Mouse (Mus musculus): ENCODE data around the gene Il7r. TPM values are rescaled to one million over a fixed set of nuclear protein-coding genes. Genes with fewer than 3 reads are reported as not detected.

The Il7r gene
- polyA plus RNA-seq, 1 experiment, result 0.73 TPM

DNA sequence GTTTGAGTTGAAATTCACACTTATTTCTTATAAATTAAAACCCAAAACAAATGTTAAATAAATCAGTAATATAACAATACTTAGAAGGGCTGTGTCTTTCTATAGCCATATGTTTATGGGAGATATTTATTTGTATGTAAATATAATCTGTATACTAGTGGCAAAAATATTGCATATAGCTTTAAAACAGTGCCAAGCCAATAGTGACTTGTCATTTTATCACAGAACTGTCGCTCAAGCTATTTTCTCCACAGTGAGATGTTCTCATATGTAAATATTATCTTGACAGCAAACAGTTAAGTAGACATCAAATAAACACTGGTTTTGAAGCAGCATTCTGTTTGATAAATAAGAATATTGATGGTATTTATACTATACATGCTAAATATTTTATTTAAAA is 56.8 kb downstream of the Il7r start:
- WGBS, result 72% methylated on average over 1 of the region's 1 CpGs
- DNase-seq (ENCODE audit: low read depth, low spot score), result no peak

DNA sequence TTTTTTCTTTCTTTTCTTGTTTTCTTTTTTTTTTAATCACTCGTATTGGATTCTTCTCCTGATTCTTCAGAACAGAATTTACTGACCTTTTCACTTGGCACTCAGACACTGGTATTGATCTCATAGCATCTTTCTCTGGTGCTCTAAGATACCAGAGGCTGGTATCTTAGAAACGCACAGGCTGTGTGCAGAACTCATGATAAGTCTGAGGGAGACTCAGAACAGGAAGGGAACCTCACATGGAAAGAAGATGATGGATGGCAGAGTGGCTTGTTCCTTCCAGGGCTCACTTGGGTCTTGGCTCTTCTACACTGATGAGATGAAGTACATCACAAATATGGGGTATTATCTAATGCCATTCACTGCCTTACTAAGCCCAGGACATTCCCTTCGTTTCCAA is 57.4 kb downstream of the Il7r start:
- WGBS, result 55% methylated on average over 3 of the region's 3 CpGs

GRCm38 (mm10) chr15:9472167-9472566 is 57.8 kb downstream of the Il7r start:
- DNase-seq (ENCODE audit: low read depth, low spot score), result no peak

More for the DNA sequence above, 57.4 kb downstream of the Il7r start:
- no peak for DNase-seq (ENCODE audit: low read depth, low spot score)

DNA sequence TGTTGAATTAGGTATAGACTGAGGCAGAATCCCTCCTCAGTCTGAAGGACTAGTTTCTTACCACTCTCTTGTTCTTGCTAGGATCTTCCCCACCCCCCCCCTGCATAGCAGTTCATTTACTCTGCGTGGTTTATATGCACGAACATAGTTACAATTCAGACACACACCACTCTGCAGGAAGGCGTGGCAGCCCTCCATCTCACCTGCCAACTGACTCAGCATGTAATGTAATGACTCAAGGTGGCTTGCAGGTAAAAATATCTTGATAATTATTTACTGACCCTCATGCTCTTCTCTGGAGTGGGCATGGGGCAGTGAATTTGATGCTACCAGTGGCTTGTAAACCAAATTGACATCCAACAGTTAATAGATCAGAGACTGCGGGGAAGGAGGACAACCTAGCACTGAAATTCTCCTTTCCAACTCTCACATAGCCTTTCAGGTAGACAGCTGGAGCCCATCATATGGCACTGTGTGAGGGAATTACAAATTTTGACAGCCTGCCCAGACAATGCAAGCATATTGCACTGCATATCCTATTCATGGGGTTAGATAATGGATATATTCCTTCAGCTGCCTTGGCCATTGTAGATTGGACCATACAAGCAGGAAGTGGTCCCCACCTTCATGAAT is 58.8 kb downstream of the Il7r start:
- DNase-seq (ENCODE audit: low read depth, low spot score), result no peak
- WGBS, result 50% methylated on average over 4 of the region's 4 CpGs

More at GRCm38 (mm10) chr15:9472167-9472566, 57.8 kb downstream of the Il7r start:
- 59% methylated on average over 3 of the region's 3 CpGs for WGBS

DNA sequence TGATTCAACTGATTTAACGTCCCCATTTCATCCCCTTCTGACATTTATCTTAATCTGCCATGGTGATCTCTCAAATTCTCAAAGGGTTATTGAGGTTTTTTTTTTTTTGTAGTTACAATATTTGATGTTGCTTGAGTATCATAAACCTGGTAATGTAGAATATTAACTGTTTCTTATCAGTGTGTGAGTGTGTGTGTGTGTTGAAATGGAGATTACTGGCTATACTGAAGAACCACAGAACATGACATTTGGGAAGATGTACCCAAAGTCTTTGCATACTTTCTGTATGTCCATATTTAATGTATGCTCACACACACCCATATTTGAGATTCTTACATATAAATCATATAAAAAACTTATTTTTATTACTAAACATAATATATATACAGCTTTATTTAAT is 65.9 kb downstream of the Il7r start:
- WGBS, result 44% methylated on average over 1 of the region's 1 CpGs
- DNase-seq (ENCODE audit: low read depth, low spot score), result no peak

DNA sequence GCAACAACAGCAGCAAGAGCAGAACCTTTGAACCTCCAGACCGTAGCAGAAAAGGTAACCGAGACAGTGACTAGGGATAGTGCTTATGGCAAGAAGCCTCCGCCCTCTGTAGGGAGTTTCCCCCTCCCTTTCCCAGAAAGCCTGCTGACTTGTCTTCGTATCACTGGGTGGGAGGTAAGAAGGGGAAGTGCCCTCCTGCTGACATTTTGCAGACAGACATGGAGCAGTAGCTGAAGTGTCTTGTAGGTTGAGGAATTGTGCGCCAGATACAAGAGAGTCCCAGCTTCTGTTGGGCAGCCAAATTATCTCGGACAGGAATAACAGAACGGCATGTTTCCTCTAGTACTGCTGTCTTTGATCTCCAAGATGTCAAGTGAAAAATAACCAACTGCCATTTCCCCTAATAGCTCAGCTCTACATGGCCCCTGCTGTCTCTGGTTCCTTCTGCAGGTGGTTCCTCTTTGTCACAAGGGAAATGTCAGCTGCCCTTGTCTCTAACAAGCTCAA is 66.4 kb downstream of the Il7r start:
- DNase-seq (ENCODE audit: low read depth, low spot score), result no peak
- WGBS, result 62% methylated on average over 7 of the region's 7 CpGs

Other genes starting within 250 kb of the Il7r start
- gene Ugt3a2, start 194.6 kb downstream of the Il7r start, polyA plus RNA-seq (2012; rRNA removed), result 0.04 TPM in 1 of 2 replicates, not detected in the other
- gene Capsl, start 94.1 kb downstream of the Il7r start, polyA plus RNA-seq (2012; rRNA removed), result 0.40 and 0.46 TPM in 2 replicates
- not detected in 2 replicates for gene Spef2, start 218.7 kb upstream of the Il7r start, polyA plus RNA-seq (2012; rRNA removed)

All from large intestine, adult 2 months (tissue).